In genomic region chr9:56259790-56260494, GRCm38 (mm10) we compare ENCODE assay signal across 12 mouse cellular contexts.
DNase-seq lines count a peak whose midpoint lies in the region; ATAC-seq and TF ChIP-seq lines count a peak whose summit lies in the region.
"Had no signal": no experiment of that assay in that cellular context is flagged by ENCODE, and none has a peak within 500 bp of the region (broad histone marks: within the 10 kb centered on the region; RNA-seq: fewer than 3 reads in every experiment).

No protein-coding gene starts in this region.

- no peak overlapping the region for H3K4me3 ChIP-seq in forebrain, embryonic 16.5 days (replicated peaks; ENCODE audit: low read length)
- H3K4me3 ChIP-seq in forebrain, embryonic 13.5 days, result no peak overlapping the region
- H3K4me3 ChIP-seq in heart, postnatal 0 days (ENCODE audit: low read depth, low read length), result peak overlapping the region; percentile 3; the same call in 1 of the 2 replicates
- no peak overlapping the region for H3K4me3 ChIP-seq in hindbrain, embryonic 10.5 days
- H3K4me3 ChIP-seq: embryonic facial prominence, embryonic 12.5 days; midbrain, embryonic 13.5 days had no signal

- peaks cover 6% of the 10 kb centered on the region for H3K9me3 ChIP-seq in forebrain, embryonic 16.5 days (ENCODE audit: control insufficient read depth, low read length)
- H3K9me3 ChIP-seq in forebrain, embryonic 13.5 days (replicated peaks), result peaks cover 5% of the 10 kb centered on the region
- peaks cover 6% of the 10 kb centered on the region for H3K9me3 ChIP-seq in heart, postnatal 0 days (replicated peaks; ENCODE audit: control insufficient read depth, low read length)
- H3K9me3 ChIP-seq in hindbrain, embryonic 10.5 days, result peaks cover 5% of the 10 kb centered on the region

- H3K27me3 ChIP-seq in forebrain, embryonic 16.5 days (replicated peaks; ENCODE audit: control insufficient read depth, insufficient read depth, low read length), result no peaks in the 10 kb centered on the region
- no peaks in the 10 kb centered on the region for H3K27me3 ChIP-seq in forebrain, embryonic 13.5 days
- H3K27me3 ChIP-seq in heart, postnatal 0 days (ENCODE audit: control insufficient read depth, insufficient read depth, low read length), result no peaks in the 10 kb centered on the region
- no peaks in the 10 kb centered on the region for H3K27me3 ChIP-seq in hindbrain, embryonic 10.5 days (ENCODE audit: insufficient read depth, poor library complexity, severe bottlenecking)
- H3K27me3 ChIP-seq: embryonic facial prominence, embryonic 12.5 days; midbrain, embryonic 13.5 days had no signal

- peak; percentile 53; the same call in 1 of the 2 replicates for TF ChIP-seq EP300 in heart, postnatal 0 days (IDR thresholded peaks at IDR 0.05; ENCODE audit: low read depth)

- no peak for TF ChIP-seq CTCF in heart, postnatal 0 days (IDR thresholded peaks at IDR 0.05; ENCODE audit: low read depth)

- no peak overlapping the region for H3K4me2 ChIP-seq in forebrain, embryonic 16.5 days (ENCODE audit: low read length)
- no peak overlapping the region for H3K4me2 ChIP-seq in forebrain, embryonic 13.5 days
- H3K4me2 ChIP-seq in heart, postnatal 0 days (ENCODE audit: low read depth, low read length), result peak overlapping the region; percentile 36
- H3K4me2 ChIP-seq: embryonic facial prominence, embryonic 12.5 days; midbrain, embryonic 13.5 days had no signal

- peak; percentile 47 for DNase-seq in right cerebral cortex, postnatal 25 days
- no peak for DNase-seq in right cerebral cortex, postnatal 36 days (ENCODE audit: low spot score in 2 of 2)
- peak; percentile 87 for DNase-seq in heart, postnatal 0 days (ENCODE audit: low spot score)
- DNase-seq in hindbrain, embryonic 10.5 days (ENCODE audit: low spot score), result no peak
- no peak for DNase-seq in neural tube, embryonic 10.5 days (ENCODE audit: extremely low spot score, low spot score)

- no peak overlapping the region for H3K27ac ChIP-seq in forebrain, embryonic 16.5 days (ENCODE audit: low read length)
- H3K27ac ChIP-seq in forebrain, embryonic 13.5 days, result no peak overlapping the region
- peak overlapping the region; percentile 75 for H3K27ac ChIP-seq in heart, postnatal 0 days (ENCODE audit: low read depth)
- no peak overlapping the region for H3K27ac ChIP-seq in hindbrain, embryonic 10.5 days
- H3K27ac ChIP-seq: embryonic facial prominence, embryonic 12.5 days; midbrain, embryonic 13.5 days had no signal

- peak; percentile 45; the same call in 1 of the 2 replicates for ATAC-seq in forebrain, embryonic 16.5 days
- ATAC-seq in forebrain, embryonic 13.5 days, result no peak
- peak; percentile 85 for ATAC-seq in heart, postnatal 0 days (ENCODE audit: insufficient read depth, low read depth)
- no peak for ATAC-seq in monocyte, adult 5-6 weeks (replicated peaks; ENCODE audit: insufficient number of reproducible peaks, low FRiP score, low TSS enrichment, poor library complexity, severe bottlenecking)
- ATAC-seq: CD4-positive, CD25-positive, alpha-beta regulatory T cell, adult 4 months; hindbrain, embryonic 16.5 days; midbrain, embryonic 13.5 days had no signal

- H3K36me3 ChIP-seq in forebrain, embryonic 16.5 days (ENCODE audit: control insufficient read depth, insufficient read depth), result no peaks in the 10 kb centered on the region
- H3K36me3 ChIP-seq in forebrain, embryonic 13.5 days (ENCODE audit: poor library complexity, severe bottlenecking), result no peaks in the 10 kb centered on the region
- H3K36me3 ChIP-seq in heart, postnatal 0 days (replicated peaks; ENCODE audit: control insufficient read depth, insufficient read depth, low read length), result peaks cover 10% of the 10 kb centered on the region; the same call in 1 of the 2 replicates
- peaks cover 24% of the 10 kb centered on the region for H3K36me3 ChIP-seq in hindbrain, embryonic 10.5 days

- H3K9ac ChIP-seq in forebrain, embryonic 16.5 days (replicated peaks; ENCODE audit: low read depth, low read length), result no peak overlapping the region
- no peak overlapping the region for H3K9ac ChIP-seq in forebrain, embryonic 13.5 days
- H3K9ac ChIP-seq in heart, postnatal 0 days (replicated peaks; ENCODE audit: low read depth, low read length), result no peak overlapping the region
- H3K9ac ChIP-seq: embryonic facial prominence, embryonic 12.5 days; midbrain, embryonic 13.5 days had no signal

- WGBS in forebrain, embryonic 16.5 days, result 77% methylated on average over 22 of the region's 22 CpGs
- 89% methylated on average over 22 of the region's 22 CpGs for WGBS in forebrain, embryonic 13.5 days
- 37% methylated on average over 22 of the region's 22 CpGs for WGBS in heart, postnatal 0 days
- 94% methylated on average over 22 of the region's 22 CpGs for WGBS in hindbrain, embryonic 10.5 days

- H3K4me1 ChIP-seq in forebrain, embryonic 16.5 days (replicated peaks; ENCODE audit: control insufficient read depth, insufficient read depth, low read length), result peaks cover 2% of the 10 kb centered on the region; the same call in 1 of the 2 replicates
- no peaks in the 10 kb centered on the region for H3K4me1 ChIP-seq in forebrain, embryonic 13.5 days
- 0 out of 2 replicates have a peak, but pooled peaks cover 11% of the 10 kb centered on the region for H3K4me1 ChIP-seq in heart, postnatal 0 days (ENCODE audit: control insufficient read depth, insufficient read depth)
- H3K4me1 ChIP-seq in hindbrain, embryonic 10.5 days (replicated peaks), result no peaks in the 10 kb centered on the region
- H3K4me1 ChIP-seq: midbrain, embryonic 13.5 days had no signal

Comparison
In these comparisons a context has a peak if more than half of its experiments do, and no peak if none do; other contexts are left out.
1. ATAC-seq: peak in forebrain, embryonic 16.5 days (single experiment) and heart, postnatal 0 days (single experiment); none in forebrain, embryonic 13.5 days (single experiment) and monocyte, adult 5-6 weeks (single experiment).
2. DNase-seq: peak in right cerebral cortex, postnatal 25 days (single experiment) and heart, postnatal 0 days (single experiment); none in right cerebral cortex, postnatal 36 days (0 of 2), hindbrain, embryonic 10.5 days (single experiment) and neural tube, embryonic 10.5 days (single experiment).